Mouse (Mus musculus) telencephalon, adult 2 months (tissue): ENCODE results near the gene Frmpd2.
"Not testable (repeated sequence)": the region's sequence is repeated elsewhere in the genome, so short reads cannot be mapped to it uniquely, and the experiment has no call there.

Experiments used
- DNase-seq: peaks from one replicate; pipeline ENCODE4 v3.0.0-alpha.2; 2011; ENCODE audit warnings: low read depth, low spot score

Frmpd2 gene

GRCm38 (mm10) chr14:33471331-33471730 lies at the start of gene Frmpd2:
Gene Frmpd2, plus strand, starts transcription at chr14:33471696.
- no peak for DNase-seq

GRCm38 (mm10) chr14:33423003-33423402 lies 48.5 kb upstream of the Frmpd2 start:
- no peak for DNase-seq

GRCm38 (mm10) chr14:33424124-33424523 lies 47.4 kb upstream of the Frmpd2 start:
- no peak for DNase-seq

GRCm38 (mm10) chr14:33432485-33432884 lies 39.0 kb upstream of the Frmpd2 start:
- DNase-seq: not testable (repeated sequence)

- DNase-seq: no peak
Observed at GRCm38 (mm10) chr14:33443780-33444179, 27.7 kb upstream of the Frmpd2 start.

GRCm38 (mm10) chr14:33445962-33446361 lies 25.5 kb upstream of the Frmpd2 start:
- no peak for DNase-seq

- DNase-seq: no peak
Observed at GRCm38 (mm10) chr14:33446561-33447023, 24.9 kb upstream of the Frmpd2 start.

- peak; percentile 84 for DNase-seq
Observed at GRCm38 (mm10) chr14:33447027-33447569, 24.4 kb upstream of the Frmpd2 start, which contains the start of gene Mapk8. Gene Mapk8, minus strand, starts transcription at chr14:33447158.

- DNase-seq: no peak
Observed at GRCm38 (mm10) chr14:33448276-33448675, 23.2 kb upstream of the Frmpd2 start.

- peak; percentile 38 for DNase-seq
Observed at GRCm38 (mm10) chr14:33449296-33449840, 22.1 kb upstream of the Frmpd2 start.

- no peak for DNase-seq
Observed at GRCm38 (mm10) chr14:33450331-33450730, 21.2 kb upstream of the Frmpd2 start.

- no peak for DNase-seq
Observed at GRCm38 (mm10) chr14:33463658-33464057, 7.8 kb upstream of the Frmpd2 start.

- DNase-seq: no peak
Observed at GRCm38 (mm10) chr14:33467766-33468165, 3.7 kb upstream of the Frmpd2 start.

- peak; percentile 84 for DNase-seq
Observed at GRCm38 (mm10) chr14:33474461-33474860, 3.0 kb downstream of the Frmpd2 start.

- DNase-seq: peak; percentile 29
Observed at GRCm38 (mm10) chr14:33476094-33476760, 4.7 kb downstream of the Frmpd2 start.

- no peak for DNase-seq
Observed at GRCm38 (mm10) chr14:33481991-33482390, 10.5 kb downstream of the Frmpd2 start.

- DNase-seq: peak; percentile 26
Observed at GRCm38 (mm10) chr14:33487805-33488550, 16.5 kb downstream of the Frmpd2 start.

- DNase-seq: no peak
Observed at GRCm38 (mm10) chr14:33495226-33495625, 23.7 kb downstream of the Frmpd2 start.

- no peak for DNase-seq
Observed at GRCm38 (mm10) chr14:33497418-33497817, 25.9 kb downstream of the Frmpd2 start.

GRCm38 (mm10) chr14:33498849-33499248 lies 27.4 kb downstream of the Frmpd2 start:
- no peak for DNase-seq

- peak; percentile 49 for DNase-seq
Observed at GRCm38 (mm10) chr14:33500631-33501030, 29.1 kb downstream of the Frmpd2 start.

GRCm38 (mm10) chr14:33503311-33503710 lies 31.8 kb downstream of the Frmpd2 start:
- no peak for DNase-seq
